Mouse (Mus musculus) kidney, embryonic 14.5 days (tissue): ENCODE data around the gene Olfr452. TPM values are rescaled to one million over a fixed set of nuclear protein-coding genes. Genes with fewer than 3 reads are reported as not detected.

Source experiments
- ATAC-seq: fragments of 200-750 bp; cut with Nextera tagmentation; 2 replicates; pipeline ENCODE4 v1.8.0; 2017; ENCODE audit warnings: moderate number of reproducible peaks, mild to moderate bottlenecking, moderate TSS enrichment, moderate library complexity; ENCODE audit not compliant: low FRiP score, low TSS enrichment
- H3K27ac ChIP-seq: fragments of 300-500 bp; sonication (generic); 2 replicates; pipeline ENCODE4 v1.5.1; 2014; ENCODE audit warnings: low read depth, mild to moderate bottlenecking, low read length, moderate library complexity, mixed read lengths
- H3K27me3 ChIP-seq: fragments of 300-500 bp; sonication (generic); 2 replicates; pipeline ENCODE4 v1.6.1; 2014; ENCODE audit warnings: mild to moderate bottlenecking, low read length; ENCODE audit not compliant: control insufficient read depth, insufficient read depth
- H3K36me3 ChIP-seq: fragments of 300-500 bp; sonication (generic); 2 replicates; pipeline ENCODE4 v1.6.1; 2014; ENCODE audit warnings: low read length, mixed read lengths; ENCODE audit not compliant: control insufficient read depth, insufficient read depth
- H3K4me1 ChIP-seq: fragments of 300-500 bp; sonication (generic); 2 replicates; pipeline ENCODE4 v1.6.1; 2014; ENCODE audit warnings: low read length, mixed read lengths; ENCODE audit not compliant: control insufficient read depth, insufficient read depth
- H3K4me2 ChIP-seq: fragments of 300-500 bp; sonication (generic); replicated peaks from 2 replicates; pipeline ENCODE4 v1.6.1; 2014; ENCODE audit warnings: low read depth, mild to moderate bottlenecking, low read length
- H3K4me3 ChIP-seq: fragments of 300-500 bp; sonication (generic); 2 replicates; pipeline ENCODE4 v1.5.1; 2014; ENCODE audit warnings: mild to moderate bottlenecking, low read length
- H3K9ac ChIP-seq: fragments of 300-500 bp; sonication (generic); 2 replicates; pipeline ENCODE4 v1.6.1; 2014; ENCODE audit warnings: low read depth, mild to moderate bottlenecking, low read length, moderate library complexity
- H3K9me3 ChIP-seq: fragments of 300-500 bp; sonication (generic); 2 replicates; pipeline ENCODE4 v1.6.1; 2016; ENCODE audit warnings: low read length; ENCODE audit not compliant: control insufficient read depth
- WGBS: fragments of 180-500 bp; shearing (Covaris S2); extraction: QIAGEN DNeasy Blood & Tissue Kit; methylation state at CpG from one replicate; pipeline ENCODE4 v1.1.7; 2014; 5-methylcytosine and 5-hydroxymethylcytosine counted together
- polyA plus RNA-seq: library from polyadenylated mRNA; unstranded; fragments of >200 nt; fragmentation: Nextera tagmentation; extraction: Ambion mirVana; gene quantifications from 2 replicates; pipeline ENCODE4 v1.2.1, GENCODE M21; 2014

Olfr452 gene
- polyA plus RNA-seq, 1 experiment from 2014 or later = not detected

- Histone ChIP-seq H3K27me3 (no peaks in the 10 kb centered on the region), H3K9ac (no peak within 1 kb of the TSS), H3K27ac (no peak within 1 kb of the TSS), H3K4me2 (no peak within 1 kb of the TSS), H3K36me3 (no peaks in the 10 kb centered on the region), H3K4me3 (no peak within 1 kb of the TSS), H3K9me3 (no peaks in the 10 kb centered on the region), H3K4me1 (no peaks in the 10 kb centered on the region)
- 97% methylated on average over 1 of the region's 1 CpGs for WGBS
- ATAC-seq = no peak
Observed at GRCm38 (mm10) chr6:42811639-42812038, 26.7 kb downstream of the Olfr452 start, which contains the start of gene Olfr450. TSS of gene Olfr450 (plus strand) at chr6:42811939.

DNA sequence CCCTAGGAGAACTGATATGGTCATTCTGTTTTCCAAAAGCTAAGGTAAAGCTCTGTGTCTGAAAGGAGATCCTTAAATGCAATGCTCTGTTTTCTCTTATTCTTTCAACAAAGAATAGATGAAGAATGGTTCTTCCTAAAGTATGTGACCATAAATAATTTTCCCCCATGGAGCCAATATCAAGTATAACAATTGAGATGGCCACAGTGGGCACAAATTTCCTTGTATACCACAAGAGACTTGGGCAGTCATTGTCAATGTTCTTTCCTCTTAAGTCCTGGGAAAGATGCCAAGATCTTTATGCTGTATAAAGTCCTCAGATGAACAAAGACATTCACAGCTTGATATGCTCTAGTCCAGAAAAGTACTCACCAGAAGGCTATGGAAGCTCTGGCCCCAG lies 49.2 kb downstream of the Olfr452 start, which contains the start of gene Olfr449:
Gene Olfr449, plus strand, starts transcription at position 301 of the 400 bp plus-strand sequence.
- Histone ChIP-seq H3K27ac (no peak within 1 kb of the TSS), H3K36me3 (no peaks in the 10 kb centered on the region), H3K9me3 (no peaks in the 10 kb centered on the region), H3K9ac (no peak within 1 kb of the TSS), H3K4me3 (no peak within 1 kb of the TSS), H3K27me3 (no peaks in the 10 kb centered on the region), H3K4me1 (no peaks in the 10 kb centered on the region), H3K4me2 (no peak within 1 kb of the TSS)
- no peak for ATAC-seq

Other genes with a start within 250 kb of the Olfr452 start
- gene Olfr455, start 237.5 kb upstream of the Olfr452 start, polyA plus RNA-seq = not detected in 2 replicates
- gene Tcaf3, start 187.4 kb upstream of the Olfr452 start, polyA plus RNA-seq = not detected in 2 replicates
- 1.9 and 2.9 TPM in 2 replicates for gene Tcaf2, start 139.8 kb upstream of the Olfr452 start, polyA plus RNA-seq
- gene Tcaf1, start 75.0 kb upstream of the Olfr452 start, polyA plus RNA-seq = 47.0 and 82.1 TPM in 2 replicates
- not detected in 2 replicates for gene Olfr453, start 45.7 kb upstream of the Olfr452 start, polyA plus RNA-seq
- not detected in 2 replicates for gene Olfr38, start 28.7 kb upstream of the Olfr452 start, polyA plus RNA-seq
- not detected in 2 replicates for gene Olfr450, start 26.8 kb downstream of the Olfr452 start, polyA plus RNA-seq
- gene Olfr449, start 49.3 kb downstream of the Olfr452 start, polyA plus RNA-seq = not detected in 2 replicates
- not detected in 2 replicates for gene Olfr448, start 105.3 kb downstream of the Olfr452 start, polyA plus RNA-seq
- gene Olfr447, start 123.8 kb downstream of the Olfr452 start, polyA plus RNA-seq = not detected in 2 replicates
- not detected in 2 replicates for gene Olfr446, start 136.3 kb downstream of the Olfr452 start, polyA plus RNA-seq
- gene Olfr444, start 164.0 kb downstream of the Olfr452 start, polyA plus RNA-seq = not detected in 2 replicates